Mouse (Mus musculus): ENCODE results near the gene Naxd.
A peak's percentile ranks its signal among the peaks of the same experiment; 100 is the strongest.

Gene Naxd

GRCm38 (mm10) chr8:11554799-11555719, 57.8 kb downstream of the Naxd start, which contains the start of gene Ing1:
Gene Ing1, plus strand, starts transcription at chr8:11555571.
- DNase-seq (ENCODE audit: low read depth in 2 of 2, low spot score in 2 of 2): peak; percentile 90 to 95

- DNase-seq (ENCODE audit: low read depth in 2 of 2, low spot score in 2 of 2): peak; percentile 97 to 98
Measured at GRCm38 (mm10) chr8:11555720-11556591, 58.6 kb downstream of the Naxd start.

GRCm38 (mm10) chr8:11556691-11557423, 59.6 kb downstream of the Naxd start:
- DNase-seq (ENCODE audit: low read depth in 2 of 2, low spot score in 2 of 2): peak; percentile 34 to 42

DNA sequence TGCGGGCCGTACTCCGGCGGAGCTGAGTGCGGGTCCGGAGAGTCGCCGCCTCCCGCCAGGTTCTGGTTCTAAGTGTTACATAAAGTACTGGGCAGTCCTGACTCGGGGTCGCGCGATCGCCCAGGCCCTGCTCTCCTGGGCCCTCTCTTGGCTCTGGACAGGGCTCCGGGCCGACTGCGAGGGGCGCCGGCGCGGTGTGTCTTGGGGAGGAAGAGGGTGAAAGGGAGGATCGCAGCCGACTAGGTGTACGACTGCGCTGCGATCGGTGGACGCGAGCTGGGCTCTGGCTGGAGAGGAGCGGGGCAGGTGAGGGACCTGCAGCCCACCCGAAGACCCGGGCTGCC, 60.1 kb downstream of the Naxd start:
- DNase-seq (ENCODE audit: low read depth in 2 of 2, low spot score in 2 of 2): no peak

GRCm38 (mm10) chr8:11557768-11558629, 60.7 kb downstream of the Naxd start:
- peak; percentile 92 to 93 for DNase-seq (ENCODE audit: low read depth in 2 of 2, low spot score in 2 of 2)

DNA sequence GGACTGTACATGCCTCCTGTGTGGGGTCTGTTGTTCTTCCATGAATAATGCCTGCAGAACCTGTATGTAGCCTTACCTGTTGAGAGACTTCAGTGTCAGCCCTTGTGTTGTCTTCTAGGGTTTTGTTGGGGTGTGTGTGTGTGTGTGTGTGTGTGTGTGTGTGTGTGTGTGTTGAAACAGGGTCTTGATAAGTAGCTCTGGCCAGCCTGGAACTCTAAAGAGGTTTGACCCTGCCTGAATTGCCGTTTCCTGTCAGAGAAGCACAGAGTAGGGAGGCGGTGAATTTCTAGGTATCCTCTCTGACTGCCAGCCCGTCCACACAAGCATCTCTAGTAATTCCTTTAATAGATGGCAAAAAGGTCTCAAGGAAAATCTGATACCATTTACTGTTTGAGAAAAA, 62.2 kb downstream of the Naxd start:
- DNase-seq (ENCODE audit: low read depth in 2 of 2, low spot score in 2 of 2): no peak

DNA sequence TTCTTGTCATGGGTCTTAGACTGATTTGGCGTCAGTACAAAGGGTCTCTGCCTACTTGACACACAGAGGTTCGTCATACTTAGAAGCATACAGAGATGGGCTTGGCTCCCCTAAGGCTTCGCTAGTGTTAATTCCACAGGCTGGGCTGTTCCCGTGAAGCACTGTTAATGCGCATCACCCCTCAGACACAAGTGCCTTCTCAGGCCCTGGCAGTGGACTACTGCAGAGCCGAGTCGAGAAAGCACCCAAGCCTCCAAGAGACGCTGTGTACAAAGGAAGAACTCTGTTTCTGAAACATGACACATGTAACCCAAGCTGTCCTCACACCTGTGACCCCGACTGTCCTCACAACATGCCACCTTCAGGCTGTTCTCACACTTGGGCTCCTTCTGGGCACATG, 62.9 kb downstream of the Naxd start:
- DNase-seq (ENCODE audit: low read depth in 2 of 2, low spot score in 2 of 2): no peak

DNA sequence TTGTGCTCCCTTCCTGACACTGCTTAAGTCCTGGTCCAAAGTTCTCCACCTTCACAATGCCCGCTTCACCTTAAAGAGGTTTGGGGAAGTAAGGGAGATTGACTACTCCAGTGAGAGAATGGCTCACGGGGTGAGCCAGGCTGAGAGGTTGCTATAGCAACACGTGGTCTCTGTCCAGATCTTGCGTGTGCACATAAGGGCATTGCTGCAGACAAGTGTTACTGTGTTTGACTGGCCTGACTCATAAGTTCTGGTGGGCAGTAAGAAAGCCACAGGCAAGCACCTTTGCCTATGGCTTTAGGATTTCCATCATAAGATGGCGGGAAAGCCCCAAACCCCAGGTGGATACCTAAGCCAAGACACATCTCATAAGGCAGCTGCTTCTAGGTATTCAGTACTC, 66.9 kb downstream of the Naxd start:
- DNase-seq (ENCODE audit: low read depth in 2 of 2, low spot score in 2 of 2): no peak
